Mouse (Mus musculus) cerebellum, postnatal 14 days (tissue): ENCODE data around the gene Taf9b.
"Not testable (repeated sequence)": the region's sequence is repeated elsewhere in the genome, so short reads cannot be mapped to it uniquely, and the experiment has no call there.

Experiments used
- DNase-seq, 2 experiments: peaks; one replicate each; pipeline ENCODE4 v3.0.0; 2021; ENCODE audit warnings: mixed read lengths in 2 of 2

Taf9b gene

GRCm38 (mm10) chrX:106221058-106221457 is at the start of gene Taf9b:
Gene Taf9b (minus strand): TSS chrX:106221158.
- no peak for DNase-seq

GRCm38 (mm10) chrX:106255276-106255675 is 34.3 kb upstream of the Taf9b start, which contains the start of gene Fnd3c2:
Gene Fnd3c2 (minus strand): TSS chrX:106255376.
- DNase-seq = no peak

GRCm38 (mm10) chrX:106219171-106220032 is 1.6 kb downstream of the Taf9b start:
- DNase-seq = peak; percentile 80 to 81

GRCm38 (mm10) chrX:106209100-106209499 is 11.9 kb downstream of the Taf9b start:
- DNase-seq = no peak

GRCm38 (mm10) chrX:106198904-106199303 is 22.1 kb downstream of the Taf9b start:
- no peak for DNase-seq

GRCm38 (mm10) chrX:106197308-106197707 is 23.6 kb downstream of the Taf9b start:
- DNase-seq = peak in 1 of 2 experiments; percentile 23

- DNase-seq = not testable (repeated sequence)
Observed at GRCm38 (mm10) chrX:106194361-106194760, 26.6 kb downstream of the Taf9b start.

GRCm38 (mm10) chrX:106190091-106190490 is 30.9 kb downstream of the Taf9b start:
- DNase-seq = no peak

GRCm38 (mm10) chrX:106189356-106189755 is 31.6 kb downstream of the Taf9b start:
- no peak for DNase-seq

GRCm38 (mm10) chrX:106187737-106188136 is 33.2 kb downstream of the Taf9b start:
- peak; percentile 12 to 25 for DNase-seq

GRCm38 (mm10) chrX:106186713-106187649 is 34.0 kb downstream of the Taf9b start, which contains the start of gene Pgk1:
Gene Pgk1 (plus strand): TSS chrX:106187100.
- peak; percentile 90 to 91 for DNase-seq

GRCm38 (mm10) chrX:106185706-106186105 is 35.3 kb downstream of the Taf9b start:
- DNase-seq = no peak

- DNase-seq = no peak
Observed at GRCm38 (mm10) chrX:106184279-106184678, 36.7 kb downstream of the Taf9b start.

- no peak for DNase-seq
Observed at GRCm38 (mm10) chrX:106176331-106176730, 44.6 kb downstream of the Taf9b start.

GRCm38 (mm10) chrX:106171853-106172154 is 49.2 kb downstream of the Taf9b start:
- DNase-seq = no peak

- peak; percentile 78 to 87 for DNase-seq
Observed at GRCm38 (mm10) chrX:106171106-106171852, 49.7 kb downstream of the Taf9b start.

GRCm38 (mm10) chrX:106165089-106165488 is 55.9 kb downstream of the Taf9b start:
- DNase-seq = no peak

- DNase-seq = no peak
Observed at GRCm38 (mm10) chrX:106164555-106164954, 56.4 kb downstream of the Taf9b start.

- no peak for DNase-seq
Observed at GRCm38 (mm10) chrX:106163995-106164394, 57.0 kb downstream of the Taf9b start.
